Mouse (Mus musculus) heart, postnatal 0 days (tissue): ENCODE measurements around the gene N4bp2l1. TPM values are rescaled to one million over a fixed set of nuclear protein-coding genes. Genes with fewer than 3 reads are reported as not detected.

Experiments
- ATAC-seq: fragments of 200-750 bp; cut with Nextera tagmentation; 2 replicates; pipeline ENCODE4 v1.8.0; 2017; ENCODE audit warnings: low read depth, moderate number of reproducible peaks, moderate library complexity; ENCODE audit not compliant: insufficient read depth
- DNase-seq: peaks from one replicate; pipeline ENCODE4 v3.0.0-alpha.2; 2016; ENCODE audit warnings: low spot score
- H3K27ac ChIP-seq: fragments of 300-500 bp; sonication (generic); 2 replicates; pipeline ENCODE4 v1.5.1; 2014; ENCODE audit warnings: low read depth, mild to moderate bottlenecking
- H3K27me3 ChIP-seq: fragments of 300-500 bp; sonication (generic); 2 replicates; pipeline ENCODE4 v1.6.1; 2014; ENCODE audit warnings: low read length, mixed read lengths; ENCODE audit not compliant: control insufficient read depth, insufficient read depth
- H3K36me3 ChIP-seq: fragments of 300-500 bp; sonication (generic); replicated peaks from 2 replicates; pipeline ENCODE4 v1.6.1; 2014; ENCODE audit warnings: low read length, mixed read lengths; ENCODE audit not compliant: control insufficient read depth, insufficient read depth
- H3K4me1 ChIP-seq: fragments of 300-500 bp; sonication (generic); 2 replicates; pipeline ENCODE4 v1.6.1; 2014; ENCODE audit warnings: antibody characterized with exemption; ENCODE audit not compliant: control insufficient read depth, insufficient read depth
- H3K4me2 ChIP-seq: fragments of 300-500 bp; sonication (generic); 2 replicates; pipeline ENCODE4 v1.6.1; 2014; ENCODE audit warnings: low read depth, mild to moderate bottlenecking, low read length, moderate library complexity
- H3K4me3 ChIP-seq: fragments of 300-500 bp; sonication (generic); 2 replicates; pipeline ENCODE4 v1.5.1; 2014; ENCODE audit warnings: low read depth, low read length
- H3K9ac ChIP-seq: fragments of 300-500 bp; sonication (generic); replicated peaks from 2 replicates; pipeline ENCODE4 v1.6.1; 2014; ENCODE audit warnings: low read depth, low read length, mixed read lengths
- H3K9me3 ChIP-seq: fragments of 300-500 bp; sonication (generic); replicated peaks from 2 replicates; pipeline ENCODE4 v1.6.1; 2016; ENCODE audit warnings: low read length; ENCODE audit not compliant: control insufficient read depth
- CTCF ChIP-seq: IDR thresholded peaks from 2 replicates; pipeline ENCODE4 v1.5.1; 2016; ENCODE audit warnings: antibody characterized with exemption, control low read depth, low read depth
- EP300 ChIP-seq: IDR thresholded peaks from 2 replicates; pipeline ENCODE4 v1.6.1; 2016; ENCODE audit warnings: antibody characterized with exemption, low read depth
- WGBS: fragments of 180-500 bp; shearing (Covaris S2); extraction: QIAGEN DNeasy Blood & Tissue Kit; methylation state at CpG from one replicate; pipeline ENCODE4 v1.1.7; 2014; 5-methylcytosine and 5-hydroxymethylcytosine counted together
- polyA plus RNA-seq: library from polyadenylated mRNA; unstranded; fragments of >200 nt; fragmentation: Nextera tagmentation; extraction: Ambion mirVana; gene quantifications from 2 replicates; pipeline ENCODE4 v1.2.1, GENCODE M21; 2015
- total RNA-seq: library from RNA; depleted of rRNA; stranded (reverse); fragments of >200 nt; gene quantifications from 2 replicates; pipeline ENCODE4 v1.2.3, GENCODE M21; 2014; ENCODE audit warnings: low replicate concordance

Gene N4bp2l1
- total and polyA plus RNA-seq, 2 experiments from 2014 or later = 0.15 to 3.3 TPM

DNA sequence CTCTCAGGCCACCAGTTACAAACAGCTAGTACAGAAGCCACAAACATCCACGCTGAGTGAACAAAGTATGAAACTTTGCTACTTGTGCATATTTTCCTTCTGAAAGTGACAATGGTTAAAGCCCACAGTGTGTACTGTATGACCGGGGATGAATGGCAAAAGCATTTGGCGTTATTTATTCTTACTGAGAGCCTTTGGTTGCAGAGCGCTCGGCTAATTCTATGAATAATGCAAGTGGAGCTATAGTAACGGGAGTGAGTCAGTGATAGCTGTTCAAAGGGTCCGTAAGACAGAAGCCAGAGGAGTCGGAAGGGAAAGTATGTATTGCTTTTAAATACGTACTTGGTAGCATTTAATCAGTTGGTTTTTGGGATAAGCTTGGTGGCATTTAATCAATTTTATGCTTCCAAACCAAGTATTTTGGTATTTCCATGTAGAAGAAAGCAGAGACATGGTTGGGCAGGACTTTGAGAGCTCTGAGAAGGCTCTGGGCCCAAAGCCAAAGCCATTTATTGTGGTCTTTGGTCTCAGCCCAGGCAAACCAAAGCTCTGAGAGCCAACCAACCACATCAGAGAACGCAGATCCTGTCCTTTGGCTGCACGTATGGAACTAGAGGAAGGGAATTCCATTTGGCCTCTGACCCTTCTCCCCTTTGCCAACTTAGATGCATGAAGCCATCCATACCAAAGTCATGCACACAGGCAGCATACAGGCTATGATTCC is 26.3 kb downstream of the N4bp2l1 start:
- Histone ChIP-seq H3K9ac (no peak overlapping the region), H3K4me1 (0 out of 2 replicates have a peak, but pooled peaks cover 3% of the 10 kb centered on the region), H3K4me2 (no peak overlapping the region), H3K36me3 (peaks cover 42% of the 10 kb centered on the region), H3K27me3 (no peaks in the 10 kb centered on the region), H3K9me3 (no peaks in the 10 kb centered on the region), H3K4me3 (no peak overlapping the region), H3K27ac (no peak overlapping the region)
- WGBS = 84% methylated on average over 11 of the region's 11 CpGs
- ATAC-seq (no peak), DNase-seq (no peak)
- TF ChIP-seq CTCF = no peak
- TF ChIP-seq EP300 = no peak

- TF ChIP-seq EP300 (no peak), CTCF (no peak)
- ATAC-seq (no peak), DNase-seq (no peak)
- no peak overlapping the region for H3K4me2 ChIP-seq
- no peaks in the 10 kb centered on the region for H3K9me3 ChIP-seq
- no peak overlapping the region for H3K4me3 ChIP-seq
- WGBS = 95% methylated on average over 5 of the region's 5 CpGs
- H3K27ac ChIP-seq = no peak overlapping the region
- no peaks in the 10 kb centered on the region for H3K27me3 ChIP-seq
- H3K9ac ChIP-seq = no peak overlapping the region
- H3K4me1 ChIP-seq = no peaks in the 10 kb centered on the region
- H3K36me3 ChIP-seq = peaks cover 45% of the 10 kb centered on the region
These were observed 30.0 kb downstream of the N4bp2l1 start for GRCm38 (mm10) chr5:150566971-150567370.

- H3K36me3 ChIP-seq = peaks cover 41% of the 10 kb centered on the region
- WGBS = 62% methylated on average over 3 of the region's 3 CpGs
- H3K4me2 ChIP-seq = no peak overlapping the region
- H3K4me3 ChIP-seq = no peak overlapping the region
- H3K27me3 ChIP-seq = no peaks in the 10 kb centered on the region
- TF ChIP-seq EP300 = no peak
- no peak for TF ChIP-seq CTCF
- H3K27ac ChIP-seq = no peak overlapping the region
- H3K4me1 ChIP-seq = no peaks in the 10 kb centered on the region
- H3K9me3 ChIP-seq = no peaks in the 10 kb centered on the region
- DNase-seq (no peak), ATAC-seq (no peak)
- H3K9ac ChIP-seq = no peak overlapping the region
These were observed 30.8 kb downstream of the N4bp2l1 start for GRCm38 (mm10) chr5:150566226-150566625.

DNA sequence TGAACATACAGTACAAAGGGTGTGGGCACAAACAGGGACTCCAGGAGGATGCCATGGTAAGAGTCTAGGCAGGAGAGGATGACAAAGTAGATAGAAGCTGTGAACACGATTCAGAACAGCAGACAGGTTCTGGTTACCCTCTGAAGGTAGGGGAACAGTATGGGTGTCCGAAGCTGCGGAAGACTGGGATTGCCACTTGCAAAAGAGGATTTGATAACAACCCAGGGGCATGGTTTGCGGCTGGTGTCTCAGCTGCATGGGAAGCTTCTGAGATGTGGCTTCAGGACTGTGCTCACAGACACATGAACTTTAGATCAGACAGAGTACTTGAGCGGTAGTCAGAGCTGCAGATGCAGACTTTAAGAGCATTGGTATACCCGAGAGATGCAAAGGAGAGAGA is 32.6 kb downstream of the N4bp2l1 start:
- no peak overlapping the region for H3K4me2 ChIP-seq
- TF ChIP-seq CTCF = no peak
- no peak for TF ChIP-seq EP300
- H3K4me1 ChIP-seq = no peaks in the 10 kb centered on the region
- ATAC-seq (no peak), DNase-seq (no peak)
- no peak overlapping the region for H3K9ac ChIP-seq
- no peaks in the 10 kb centered on the region for H3K9me3 ChIP-seq
- H3K27ac ChIP-seq = no peak overlapping the region
- no peaks in the 10 kb centered on the region for H3K27me3 ChIP-seq
- H3K36me3 ChIP-seq = peaks cover 50% of the 10 kb centered on the region
- no peak overlapping the region for H3K4me3 ChIP-seq
- 92% methylated on average over 6 of the region's 6 CpGs for WGBS

DNA sequence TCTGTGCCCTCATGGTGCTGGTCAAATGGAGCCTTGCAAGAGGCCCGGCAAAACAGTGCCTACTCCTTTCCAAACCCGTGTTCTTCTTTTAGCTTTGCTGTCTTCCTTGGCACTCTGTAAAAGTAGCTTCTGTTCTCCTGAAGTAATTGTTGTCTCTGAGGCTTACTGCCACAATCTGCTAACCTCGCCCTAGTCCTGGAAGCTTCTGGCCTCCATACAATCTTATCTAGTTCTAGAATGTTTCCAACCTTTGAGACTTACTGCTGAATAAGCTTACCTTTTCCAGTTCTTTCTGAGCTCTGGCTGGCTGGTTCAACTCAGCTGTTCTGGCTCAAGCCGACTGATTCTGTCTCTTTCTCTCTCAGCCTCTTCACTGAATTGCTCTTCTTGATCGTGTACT is 35.2 kb downstream of the N4bp2l1 start:
- H3K36me3 ChIP-seq = peaks cover 48% of the 10 kb centered on the region
- H3K27me3 ChIP-seq = no peaks in the 10 kb centered on the region
- DNase-seq (no peak), ATAC-seq (no peak)
- H3K9ac ChIP-seq = no peak overlapping the region
- no peak overlapping the region for H3K4me3 ChIP-seq
- H3K9me3 ChIP-seq = no peaks in the 10 kb centered on the region
- H3K4me2 ChIP-seq = no peak overlapping the region
- no peak overlapping the region for H3K27ac ChIP-seq
- 78% methylated on average over 5 of the region's 5 CpGs for WGBS
- no peaks in the 10 kb centered on the region for H3K4me1 ChIP-seq
- no peak for TF ChIP-seq CTCF

- H3K4me3 ChIP-seq = no peak overlapping the region
- H3K9ac ChIP-seq = no peak overlapping the region
- no peaks in the 10 kb centered on the region for H3K4me1 ChIP-seq
- DNase-seq = no peak
- H3K9me3 ChIP-seq = no peaks in the 10 kb centered on the region
- TF ChIP-seq EP300 (no peak), CTCF (no peak)
- H3K27me3 ChIP-seq = no peaks in the 10 kb centered on the region
- no peak for ATAC-seq
- no peak overlapping the region for H3K4me2 ChIP-seq
- H3K27ac ChIP-seq = no peak overlapping the region
- H3K36me3 ChIP-seq = peaks cover 50% of the 10 kb centered on the region
These were observed 35.6 kb downstream of the N4bp2l1 start for GRCm38 (mm10) chr5:150561376-150561775.
